8 mouse cellular contexts compared by ENCODE assay signal in the genomic region with DNA sequence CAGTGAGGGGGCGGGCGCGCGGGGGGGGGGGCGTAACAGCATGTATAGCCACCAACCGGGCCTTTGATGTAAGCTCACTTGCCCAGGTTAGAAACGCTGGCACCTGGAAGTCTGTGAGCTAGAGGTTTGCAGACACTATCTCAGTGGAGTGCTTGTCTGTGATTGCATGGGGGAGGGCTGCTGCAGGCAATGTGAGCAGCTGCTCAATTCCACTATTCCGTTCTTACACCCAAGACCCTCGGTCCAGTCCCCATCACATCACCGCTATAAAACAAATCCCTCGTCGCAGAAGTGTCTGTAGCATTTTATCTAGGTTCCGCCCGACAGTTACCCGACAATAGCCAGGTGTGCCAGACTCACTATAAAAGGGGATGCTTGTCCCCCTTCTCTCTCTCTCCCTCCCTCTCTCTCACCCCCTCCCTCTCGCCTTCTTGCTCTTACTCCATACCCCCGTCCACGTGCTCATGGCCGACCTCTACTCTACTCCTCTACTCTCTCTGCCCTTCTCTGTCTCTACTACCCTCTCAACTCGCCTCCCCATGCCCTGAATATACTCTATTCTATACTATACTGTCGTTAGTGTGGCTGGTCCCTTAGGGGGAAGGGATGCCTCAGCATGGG.
DNase-seq lines count a peak whose midpoint lies in the region; ATAC-seq and TF ChIP-seq lines count a peak whose summit lies in the region.

No protein-coding gene starts in this region.

- peak; percentile 13 for DNase-seq in lung, postnatal 0 days (ENCODE audit: low spot score)
- no peak for DNase-seq in lung, postnatal 4 days
- peak; percentile 34 for DNase-seq in cerebellum, adult 9-11 months
- peak; percentile 62 for DNase-seq in forebrain, postnatal 0 days
- DNase-seq in retina, embryonic 14.5 days (ENCODE audit: low spot score) = peak; percentile 44
- no peak for DNase-seq in gastrocnemius, adult 18-20 months (ENCODE audit: low spot score)
- DNase-seq in urinary bladder, adult 2 months (ENCODE audit: low spot score) = no peak

- no peaks in the 10 kb centered on the region for H3K36me3 ChIP-seq in lung, postnatal 0 days (ENCODE audit: insufficient read depth, low read length)
- no peaks in the 10 kb centered on the region for H3K36me3 ChIP-seq in forebrain, postnatal 0 days (ENCODE audit: insufficient read depth)
- no peaks in the 10 kb centered on the region for H3K36me3 ChIP-seq in limb, embryonic 15.5 days

- H3K4me2 ChIP-seq in lung, postnatal 0 days (replicated peaks; ENCODE audit: low read depth, low read length) = peak overlapping the region; percentile 42
- peak overlapping the region; percentile 61 for H3K4me2 ChIP-seq in forebrain, postnatal 0 days (ENCODE audit: low read depth)
- H3K4me2 ChIP-seq in limb, embryonic 15.5 days = peak overlapping the region; percentile 52

- peak overlapping the region; percentile 32; the same call in 1 of the 2 replicates for H3K4me3 ChIP-seq in lung, postnatal 0 days (ENCODE audit: low read depth, low read length)
- peak overlapping the region; percentile 36 for H3K4me3 ChIP-seq in forebrain, postnatal 0 days (ENCODE audit: low read depth, low read length)
- peak overlapping the region; percentile 45 for H3K4me3 ChIP-seq in limb, embryonic 15.5 days

- no peak overlapping the region for H3K9ac ChIP-seq in lung, postnatal 0 days (replicated peaks; ENCODE audit: low read depth)
- peak overlapping the region; percentile 51 for H3K9ac ChIP-seq in forebrain, postnatal 0 days
- no peak overlapping the region for H3K9ac ChIP-seq in limb, embryonic 15.5 days

- peak overlapping the region; percentile 84 for H3K27ac ChIP-seq in lung, postnatal 0 days (ENCODE audit: low read length)
- H3K27ac ChIP-seq in forebrain, postnatal 0 days (ENCODE audit: low read depth, low read length) = peak overlapping the region; percentile 92
- H3K27ac ChIP-seq in limb, embryonic 15.5 days = peak overlapping the region; percentile 86

- no peaks in the 10 kb centered on the region for H3K9me3 ChIP-seq in lung, postnatal 0 days (ENCODE audit: low read length)
- no peaks in the 10 kb centered on the region for H3K9me3 ChIP-seq in forebrain, postnatal 0 days (ENCODE audit: low read length)
- no peaks in the 10 kb centered on the region for H3K9me3 ChIP-seq in limb, embryonic 15.5 days

- WGBS in lung, postnatal 0 days = 9% methylated on average over 14 of the region's 21 CpGs
- WGBS in forebrain, postnatal 0 days = 9% methylated on average over 20 of the region's 21 CpGs
- WGBS in limb, embryonic 15.5 days = 6% methylated on average over 17 of the region's 21 CpGs

- no peak for TF ChIP-seq EP300 in lung, postnatal 0 days (IDR thresholded peaks at IDR 0.05)

- TF ChIP-seq CTCF in lung, postnatal 0 days (IDR thresholded peaks at IDR 0.05) = no peak
- no peak for TF ChIP-seq CTCF in forebrain, postnatal 0 days (IDR thresholded peaks at IDR 0.05; ENCODE audit: low read depth)

- no peaks in the 10 kb centered on the region for H3K4me1 ChIP-seq in lung, postnatal 0 days (ENCODE audit: insufficient read depth, low read depth, low read length)
- H3K4me1 ChIP-seq in forebrain, postnatal 0 days (ENCODE audit: insufficient read depth) = peaks cover 7% of the 10 kb centered on the region; the same call in 1 of the 2 replicates
- peaks cover 15% of the 10 kb centered on the region for H3K4me1 ChIP-seq in limb, embryonic 15.5 days

- no peaks in the 10 kb centered on the region for H3K27me3 ChIP-seq in lung, postnatal 0 days (replicated peaks; ENCODE audit: insufficient read depth, low read length)
- no peaks in the 10 kb centered on the region for H3K27me3 ChIP-seq in forebrain, postnatal 0 days (ENCODE audit: insufficient read depth, low read length)
- peaks cover 5% of the 10 kb centered on the region; the same call in 1 of the 2 replicates for H3K27me3 ChIP-seq in limb, embryonic 15.5 days

- ATAC-seq in lung, postnatal 0 days = no peak; the same call in 1 of the 2 replicates
- peak; percentile 19 for ATAC-seq in forebrain, postnatal 0 days
- no peak for ATAC-seq in limb, embryonic 15.5 days (ENCODE audit: insufficient number of reproducible peaks, low FRiP score, low TSS enrichment, low read depth)

Comparison
In these comparisons a context has a peak if more than half of its experiments do, and no peak if none do; other contexts are left out.
1. DNase-seq: peak in lung, postnatal 0 days (single experiment), cerebellum, adult 9-11 months (single experiment), forebrain, postnatal 0 days (single experiment) and retina, embryonic 14.5 days (single experiment); none in lung, postnatal 4 days (0 of 2), gastrocnemius, adult 18-20 months (single experiment) and urinary bladder, adult 2 months (single experiment).
2. Peak in every context shown above with its lines, with median percentiles within 50 percentile points of each other: H3K27ac ChIP-seq, H3K4me2 ChIP-seq and H3K4me3 ChIP-seq.